Mouse (Mus musculus) liver, embryonic 13.5 days (tissue): ENCODE results near the gene Otub1. TPM values are rescaled to one million over a fixed set of nuclear protein-coding genes. Genes with fewer than 3 reads are reported as not detected.

ENCODE experiments used
- ATAC-seq: fragments of 200-750 bp; cut with Nextera tagmentation; 2 replicates; pipeline ENCODE4 v1.8.0; 2017; ENCODE audit warnings: low read depth, mild to moderate bottlenecking, moderate number of reproducible peaks, moderate library complexity
- DNase-seq: peaks from one replicate; pipeline ENCODE4 v3.0.0; 2022
- H3K27ac ChIP-seq: fragments of 300-500 bp; sonication (generic); 2 replicates; pipeline ENCODE4 v1.5.1; 2015; ENCODE audit warnings: moderate library complexity, mild to moderate bottlenecking, inconsistent platforms
- H3K27me3 ChIP-seq: fragments of 300-500 bp; sonication (generic); 2 replicates; pipeline ENCODE4 v1.6.1; 2015; ENCODE audit warnings: mild to moderate bottlenecking, inconsistent platforms
- H3K36me3 ChIP-seq: fragments of 300-500 bp; sonication (generic); 2 replicates; pipeline ENCODE4 v1.6.1; 2015; ENCODE audit warnings: mild to moderate bottlenecking, inconsistent platforms
- H3K4me1 ChIP-seq: fragments of 300-500 bp; sonication (generic); replicated peaks from 2 replicates; pipeline ENCODE4 v1.6.1; 2015; ENCODE audit warnings: inconsistent platforms
- H3K4me2 ChIP-seq: fragments of 300-500 bp; sonication (generic); 2 replicates; pipeline ENCODE4 v1.6.1; 2015; ENCODE audit warnings: inconsistent platforms, mild to moderate bottlenecking, moderate library complexity
- H3K4me3 ChIP-seq: fragments of 300-500 bp; sonication (generic); replicated peaks from 2 replicates; pipeline ENCODE4 v1.5.1; 2015; ENCODE audit warnings: mild to moderate bottlenecking, inconsistent platforms
- H3K9ac ChIP-seq: fragments of 300-500 bp; sonication (generic); 2 replicates; pipeline ENCODE4 v1.6.1; 2015; ENCODE audit warnings: mild to moderate bottlenecking, inconsistent platforms
- H3K9me3 ChIP-seq: fragments of 300-500 bp; sonication (generic); replicated peaks from 2 replicates; pipeline ENCODE4 v1.6.1; 2016; ENCODE audit warnings: inconsistent platforms
- WGBS: fragments of 180-500 bp; shearing (Covaris S2); methylation state at CpG from one replicate; pipeline ENCODE4 v1.1.7; 2015; ENCODE audit not compliant: insufficient replicate concordance; 5-methylcytosine and 5-hydroxymethylcytosine counted together
- polyA plus RNA-seq: library from polyadenylated mRNA; unstranded; fragments of >200 nt; fragmentation: Nextera tagmentation; extraction: Ambion mirVana; gene quantifications from 2 replicates; pipeline ENCODE4 v1.2.1, GENCODE M21; 2015

Gene Otub1
- polyA plus RNA-seq, 1 experiment from 2014 or later, result 69.3 TPM

GRCm38 (mm10) chr19:7157734-7158133 is 48.4 kb downstream of the Otub1 start:
- Histone ChIP-seq H3K27ac (no peak overlapping the region), H3K4me3 (no peak overlapping the region), H3K9me3 (no peaks in the 10 kb centered on the region), H3K4me1 (peaks cover 14% of the 10 kb centered on the region), H3K4me2 (no peak overlapping the region), H3K36me3 (no peaks in the 10 kb centered on the region), H3K9ac (no peak overlapping the region), H3K27me3 (peaks cover 83% of the 10 kb centered on the region)
- no peak for DNase-seq
- no peak for ATAC-seq
- WGBS, result 51% methylated on average over 14 of the region's 14 CpGs

GRCm38 (mm10) chr19:7155196-7155595 is 50.9 kb downstream of the Otub1 start:
- ATAC-seq (no peak), DNase-seq (no peak)
- 66% methylated on average over 6 of the region's 6 CpGs for WGBS
- Histone ChIP-seq H3K9ac (no peak overlapping the region), H3K4me2 (no peak overlapping the region), H3K4me1 (peaks cover 8% of the 10 kb centered on the region), H3K27ac (no peak overlapping the region), H3K27me3 (peaks cover 79% of the 10 kb centered on the region), H3K36me3 (no peaks in the 10 kb centered on the region), H3K9me3 (no peaks in the 10 kb centered on the region), H3K4me3 (no peak overlapping the region)

GRCm38 (mm10) chr19:7153232-7153631 is 52.9 kb downstream of the Otub1 start:
- Histone ChIP-seq H3K4me1 (peaks cover 6% of the 10 kb centered on the region; the same call in 1 of the 2 replicates), H3K27ac (no peak overlapping the region), H3K27me3 (peaks cover 79% of the 10 kb centered on the region), H3K4me2 (no peak overlapping the region), H3K4me3 (no peak overlapping the region), H3K36me3 (no peaks in the 10 kb centered on the region), H3K9me3 (no peaks in the 10 kb centered on the region), H3K9ac (no peak overlapping the region)
- 27% methylated on average over 7 of the region's 7 CpGs for WGBS
- ATAC-seq (no peak), DNase-seq (no peak)

- peaks cover 6% of the 10 kb centered on the region; the same call in 1 of the 2 replicates for H3K4me1 ChIP-seq
- WGBS, result 68% methylated on average over 6 of the region's 6 CpGs
- peaks cover 79% of the 10 kb centered on the region for H3K27me3 ChIP-seq
- ATAC-seq, result no peak
- H3K4me2 ChIP-seq, result no peak overlapping the region
- no peaks in the 10 kb centered on the region for H3K36me3 ChIP-seq
- no peaks in the 10 kb centered on the region for H3K9me3 ChIP-seq
- H3K4me3 ChIP-seq, result no peak overlapping the region
- no peak overlapping the region for H3K9ac ChIP-seq
- no peak for DNase-seq
- no peak overlapping the region for H3K27ac ChIP-seq
Observed at GRCm38 (mm10) chr19:7151927-7152653, 54.0 kb downstream of the Otub1 start.

GRCm38 (mm10) chr19:7151300-7151926 is 54.7 kb downstream of the Otub1 start:
- no peaks in the 10 kb centered on the region for H3K9me3 ChIP-seq
- no peaks in the 10 kb centered on the region for H3K36me3 ChIP-seq
- no peak overlapping the region for H3K4me3 ChIP-seq
- H3K4me1 ChIP-seq, result peaks cover 6% of the 10 kb centered on the region; the same call in 1 of the 2 replicates
- H3K27me3 ChIP-seq, result peaks cover 79% of the 10 kb centered on the region
- H3K9ac ChIP-seq, result no peak overlapping the region
- H3K27ac ChIP-seq, result no peak overlapping the region
- WGBS, result 65% methylated on average over 7 of the region's 7 CpGs
- no peak overlapping the region for H3K4me2 ChIP-seq
- DNase-seq, result no peak
- no peak for ATAC-seq

GRCm38 (mm10) chr19:7149158-7149685 is 56.9 kb downstream of the Otub1 start:
- Histone ChIP-seq H3K4me2 (no peak overlapping the region), H3K27me3 (peaks cover 90% of the 10 kb centered on the region), H3K4me1 (peaks cover 11% of the 10 kb centered on the region), H3K27ac (no peak overlapping the region), H3K36me3 (no peaks in the 10 kb centered on the region), H3K9ac (no peak overlapping the region), H3K9me3 (no peaks in the 10 kb centered on the region), H3K4me3 (no peak overlapping the region)
- WGBS, result 60% methylated on average over 7 of the region's 7 CpGs
- no peak for DNase-seq
- no peak for ATAC-seq

- WGBS, result 53% methylated on average over 8 of the region's 8 CpGs
- Histone ChIP-seq H3K27me3 (peaks cover 91% of the 10 kb centered on the region), H3K9ac (no peak overlapping the region), H3K4me3 (no peak overlapping the region), H3K9me3 (no peaks in the 10 kb centered on the region), H3K27ac (no peak overlapping the region), H3K4me1 (peaks cover 17% of the 10 kb centered on the region), H3K4me2 (no peak overlapping the region), H3K36me3 (no peaks in the 10 kb centered on the region)
- ATAC-seq (no peak), DNase-seq (no peak)
Observed at GRCm38 (mm10) chr19:7148541-7149085, 57.5 kb downstream of the Otub1 start.

Other genes with a start within 250 kb of the Otub1 start
- gene Ppp1r14b, start 231.3 kb downstream of the Otub1 start, polyA plus RNA-seq, result 73.6 and 81.7 TPM in 2 replicates
- 5.6 and 6.3 TPM in 2 replicates for gene Plcb3, start 229.8 kb downstream of the Otub1 start, polyA plus RNA-seq
- gene Fkbp2, start 225.8 kb downstream of the Otub1 start, polyA plus RNA-seq, result 88.0 and 91.6 TPM in 2 replicates
- gene Vegfb, start 218.7 kb downstream of the Otub1 start, polyA plus RNA-seq, result 13.7 and 16.0 TPM in 2 replicates
- gene Dnajc4, start 213.7 kb downstream of the Otub1 start, polyA plus RNA-seq, result 9.8 and 11.8 TPM in 2 replicates
- gene Nudt22, start 210.2 kb downstream of the Otub1 start, polyA plus RNA-seq, result 10.7 and 11.1 TPM in 2 replicates
- 2.1 and 2.3 TPM in 2 replicates for gene Trpt1, start 210.2 kb downstream of the Otub1 start, polyA plus RNA-seq
- gene Fermt3, start 186.8 kb downstream of the Otub1 start, polyA plus RNA-seq, result 106 and 107 TPM in 2 replicates
- 158 and 201 TPM in 2 replicates for gene Stip1, start 166.3 kb downstream of the Otub1 start, polyA plus RNA-seq
- gene Macrod1, start 149.5 kb downstream of the Otub1 start, polyA plus RNA-seq, result 3.0 and 3.8 TPM in 2 replicates
- gene Flrt1, start 100.6 kb downstream of the Otub1 start, polyA plus RNA-seq, result 0.14 and 0.17 TPM in 2 replicates
- gene Cox8a, start 11.3 kb upstream of the Otub1 start, polyA plus RNA-seq, result 734 and 757 TPM in 2 replicates
- 28.8 and 36.9 TPM in 2 replicates for gene Naa40, start 34.9 kb upstream of the Otub1 start, polyA plus RNA-seq
- 1.4 and 1.8 TPM in 2 replicates for gene Rcor2, start 61.0 kb upstream of the Otub1 start, polyA plus RNA-seq
- gene Mark2, start 135.5 kb upstream of the Otub1 start, polyA plus RNA-seq, result 17.7 and 21.0 TPM in 2 replicates
- gene Spindoc, start 176.7 kb upstream of the Otub1 start, polyA plus RNA-seq, result 3.7 and 4.7 TPM in 2 replicates
- 0.93 and 1.00 TPM in 2 replicates for gene 2700081O15Rik, start 211.3 kb upstream of the Otub1 start, polyA plus RNA-seq